Mouse (Mus musculus) stomach, adult 2 months (tissue): ENCODE results near the gene Cdpf1. TPM values are rescaled to one million over a fixed set of nuclear protein-coding genes. Genes with fewer than 3 reads are reported as not detected.

ENCODE experiments used
- polyA plus RNA-seq: library from polyadenylated mRNA; depleted of rRNA; stranded (reverse); fragments of >200 nt; gene quantifications from 2 replicates; pipeline ENCODE4 v1.2.3, GENCODE M21; 2012; rRNA removed

The Cdpf1 gene
- polyA plus RNA-seq = 27.8 and 29.9 TPM in 2 replicates

DNA sequence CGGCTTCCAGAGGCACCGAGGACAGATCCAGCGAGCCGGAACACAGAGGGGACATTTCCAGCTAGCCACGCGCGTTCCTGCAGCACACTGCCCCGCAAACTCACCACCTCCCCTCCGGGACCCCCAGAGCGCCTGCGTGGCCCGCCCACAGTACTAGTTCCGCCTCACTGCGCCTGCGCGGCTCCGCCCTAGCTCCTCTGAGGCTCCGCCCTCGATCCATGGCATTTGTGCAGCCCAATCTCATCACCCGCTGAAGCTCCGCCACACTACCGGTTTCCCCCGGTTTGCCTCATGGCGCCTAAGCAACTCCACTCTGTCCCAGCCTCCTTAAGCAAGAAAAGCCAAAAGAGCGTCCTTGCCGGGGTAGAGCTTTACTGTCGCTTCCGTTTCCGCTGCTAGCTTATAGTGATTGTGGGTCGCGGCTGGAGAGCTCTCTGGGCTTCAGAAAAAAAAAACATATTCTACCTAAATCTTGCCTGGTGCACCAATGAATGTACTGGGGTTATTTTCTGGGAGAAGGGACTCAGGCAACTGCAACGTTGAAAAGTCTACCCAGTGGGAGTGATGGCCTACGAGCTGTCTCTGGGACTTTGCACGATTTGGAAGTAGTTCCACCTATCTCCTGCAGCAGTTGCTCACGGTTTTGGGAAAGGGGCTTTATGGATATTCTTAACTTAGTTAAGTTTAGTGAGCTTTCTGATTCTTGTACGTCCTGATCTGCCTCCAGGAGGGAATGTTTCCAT is at the start of gene Cdpf1:
Gene Cdpf1 (minus strand): TSS at position 163 of the 743 bp plus-strand sequence.

DNA sequence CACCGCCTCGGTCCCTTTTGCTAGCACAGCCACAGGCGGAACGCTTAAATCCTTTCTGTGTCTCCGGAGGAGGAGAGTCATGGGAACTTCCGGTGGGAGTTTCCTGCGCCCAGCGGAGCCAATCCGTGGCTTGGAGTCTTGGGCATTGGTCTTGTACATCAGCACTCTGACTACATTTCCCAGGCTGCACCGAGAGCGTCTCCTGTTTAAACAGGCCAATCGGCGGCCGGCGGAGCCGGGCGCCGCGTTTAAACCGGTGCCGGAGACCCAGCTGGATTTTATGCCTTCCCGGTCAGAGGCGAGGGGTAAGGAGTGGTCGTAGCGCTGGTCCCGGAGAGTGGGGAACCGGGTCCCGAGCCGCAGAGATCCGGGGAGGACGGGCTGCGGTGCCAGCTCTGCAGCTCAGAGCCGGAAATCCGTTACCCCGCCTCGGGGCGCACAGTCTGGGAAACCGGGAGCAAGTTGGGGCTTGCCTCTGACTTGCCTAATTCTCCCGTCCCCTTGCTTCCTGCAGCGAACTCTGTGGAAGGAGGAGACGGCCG is 48.1 kb upstream of the Cdpf1 start, which contains the start of gene Gtse1:
Gene Gtse1 (plus strand): TSS at position 256 of the 542 bp plus-strand sequence.

DNA sequence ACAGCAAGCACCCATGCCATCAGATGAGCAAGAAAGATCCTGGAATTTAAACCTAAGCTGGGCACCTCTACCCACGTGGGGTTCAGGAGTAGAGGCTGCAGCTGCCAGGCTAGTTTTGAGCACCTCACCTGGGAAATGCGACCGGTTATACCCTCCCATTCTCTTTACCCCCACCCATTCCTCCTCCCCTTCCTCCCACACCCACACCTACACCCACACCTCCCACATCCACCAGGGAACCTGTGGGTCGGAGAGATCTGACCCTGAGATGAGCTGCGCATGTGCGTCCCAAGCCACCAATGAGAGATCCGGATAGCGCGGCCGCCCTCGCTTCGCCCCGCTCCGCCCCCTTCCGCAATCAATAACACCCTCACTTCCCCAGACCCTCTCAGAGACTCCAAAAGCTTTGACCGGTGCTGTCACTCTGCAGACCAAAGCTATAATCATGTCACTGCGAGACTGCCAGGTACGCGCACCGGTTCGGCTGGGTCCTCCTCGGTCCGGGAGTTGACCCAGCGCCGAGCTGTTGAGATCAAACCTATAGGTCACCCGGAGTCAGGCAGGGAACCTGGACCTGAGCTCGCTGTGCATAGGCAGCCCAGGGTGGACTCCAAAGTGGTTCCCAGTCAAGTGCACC is 20.6 kb upstream of the Cdpf1 start, which contains the start of gene Ttc38:
Gene Ttc38 (plus strand): TSS at position 353 of the 637 bp plus-strand sequence.

DNA sequence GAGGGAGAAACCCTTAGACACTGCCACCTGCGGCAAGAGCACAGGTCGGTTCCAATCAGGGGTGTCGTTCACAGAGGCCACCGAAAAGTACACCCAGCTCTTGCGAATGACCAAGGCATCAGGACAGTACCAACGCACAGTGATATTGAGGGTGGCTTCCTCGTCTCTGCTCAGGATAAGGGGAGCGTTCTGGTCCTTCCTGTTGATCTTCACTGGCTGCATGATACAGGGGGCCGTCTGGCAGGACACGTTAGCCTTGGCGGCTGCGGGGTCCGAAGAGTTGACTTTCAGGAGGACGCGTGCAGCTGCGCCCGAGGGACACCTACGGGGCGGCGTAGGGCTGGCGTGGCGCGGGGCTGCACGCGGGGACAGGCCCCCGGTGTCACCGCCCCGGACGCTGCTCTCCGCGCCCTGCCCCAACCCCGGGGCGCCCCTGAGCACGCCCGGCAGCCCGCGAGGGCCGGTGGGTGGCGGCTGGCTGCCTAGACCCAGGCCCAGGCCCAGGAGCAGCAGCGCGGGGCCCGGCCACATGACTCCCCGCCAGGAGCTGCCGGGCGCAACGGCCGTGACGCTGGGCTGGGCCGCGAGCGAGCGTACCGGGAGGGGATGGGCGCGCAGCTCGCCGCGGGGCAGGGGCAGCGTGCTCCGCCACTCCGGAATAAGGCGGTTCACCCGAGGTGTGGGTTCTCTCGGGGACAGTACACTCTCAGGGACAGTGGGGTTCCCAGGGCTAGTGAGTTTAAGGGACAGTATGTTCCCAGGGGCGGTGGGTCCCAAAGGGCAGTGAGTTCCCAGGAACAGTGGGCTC is 9.9 kb upstream of the Cdpf1 start, which contains the start of gene Pkdrej:
Gene Pkdrej (minus strand): TSS at position 532 of the 808 bp plus-strand sequence.

Other genes starting within 250 kb of the Cdpf1 start
- 8.5 and 18.0 TPM in 2 replicates for gene Wnt7b, start 229.2 kb downstream of the Cdpf1 start, polyA plus RNA-seq
- 1.5 and 1.9 TPM in 2 replicates for gene Ppara, start 76.7 kb downstream of the Cdpf1 start, polyA plus RNA-seq
- 0.06 and 0.11 TPM in 2 replicates for gene Pkdrej, start 10.0 kb upstream of the Cdpf1 start, polyA plus RNA-seq
- gene Ttc38, start 20.6 kb upstream of the Cdpf1 start, polyA plus RNA-seq = 4.9 and 5.9 TPM in 2 replicates
- gene Gtse1, start 48.0 kb upstream of the Cdpf1 start, polyA plus RNA-seq = 4.3 and 5.2 TPM in 2 replicates
- 8.7 and 9.4 TPM in 2 replicates for gene Trmu, start 67.6 kb upstream of the Cdpf1 start, polyA plus RNA-seq
- 8.3 and 10.3 TPM in 2 replicates for gene Celsr1, start 222.1 kb upstream of the Cdpf1 start, polyA plus RNA-seq
- gene Gramd4, start 246.0 kb upstream of the Cdpf1 start, polyA plus RNA-seq = 21.1 and 28.4 TPM in 2 replicates